Mouse (Mus musculus) R1 (cell line): ENCODE data around the gene Fbxo27.

Experiments
- DNase-seq: peaks from one replicate; pipeline ENCODE4 v3.0.0-alpha.2; 2018; ENCODE audit warnings: low read depth, low spot score

Fbxo27 gene

GRCm38 (mm10) chr7:28702601-28703143 lies 10.0 kb downstream of the Fbxo27 start:
- no peak for DNase-seq

DNA sequence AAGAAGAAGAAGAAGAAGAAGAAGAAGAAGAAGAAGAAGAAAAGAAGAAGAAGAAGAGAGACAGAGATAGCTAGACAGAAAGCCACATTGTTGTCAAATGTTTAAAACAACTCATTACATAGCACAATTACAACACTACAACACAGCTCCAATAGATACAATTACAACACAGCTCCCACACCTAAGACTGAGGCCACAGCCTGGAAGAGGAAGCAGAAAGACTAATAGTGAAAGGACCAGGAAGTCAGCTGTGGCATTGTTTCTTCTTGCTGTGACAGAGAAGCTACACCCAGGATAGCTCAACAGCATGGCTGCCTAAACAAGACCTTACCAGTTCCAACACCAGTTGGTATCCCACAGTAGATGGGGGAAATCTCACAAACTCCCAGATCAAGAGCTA lies 16.8 kb downstream of the Fbxo27 start:
- DNase-seq = no peak

DNA sequence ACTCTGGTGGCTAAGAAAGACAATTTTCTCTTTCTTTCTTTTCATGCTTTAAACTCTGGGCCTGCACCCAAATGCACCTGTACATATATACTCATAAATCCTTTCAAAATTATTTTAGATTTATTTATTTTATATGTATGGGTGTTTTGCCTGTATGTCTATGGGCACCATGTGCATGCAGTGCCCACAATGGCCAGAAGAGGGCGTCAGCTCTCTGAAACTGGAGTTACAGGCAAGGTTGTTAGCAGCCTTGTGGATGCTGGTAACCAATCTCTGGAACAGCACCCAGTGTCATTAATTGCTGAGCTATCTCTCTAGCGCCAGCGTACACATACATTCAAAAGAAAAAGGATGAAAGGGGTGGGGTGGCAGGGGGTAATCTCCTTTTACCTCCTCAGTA lies 18.3 kb downstream of the Fbxo27 start:
- DNase-seq = peak; percentile 75

DNA sequence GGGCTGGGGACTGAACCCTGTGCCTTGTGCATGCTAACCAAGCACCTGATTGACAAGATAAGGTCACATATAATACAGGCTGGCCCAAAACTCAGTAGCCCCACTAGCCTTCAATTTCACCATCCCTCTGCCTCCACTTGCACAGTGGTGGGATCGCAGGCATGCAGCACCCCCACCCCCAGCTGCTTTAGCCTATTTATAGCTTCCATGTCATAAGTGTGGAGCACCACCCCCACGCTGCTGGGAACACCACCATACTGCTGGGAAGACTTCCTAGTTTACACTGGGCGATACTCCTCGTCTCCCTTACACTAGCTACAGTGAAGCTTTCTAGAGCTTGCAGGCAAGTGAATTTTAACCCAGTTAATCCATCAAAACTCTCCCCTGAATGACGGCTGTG lies 22.0 kb downstream of the Fbxo27 start:
- no peak for DNase-seq

- DNase-seq = peak; percentile 49
Measured at GRCm38 (mm10) chr7:28715598-28715997, 22.9 kb downstream of the Fbxo27 start.

GRCm38 (mm10) chr7:28716590-28717281 lies 24.1 kb downstream of the Fbxo27 start, which contains the start of gene Fbxo17:
Fbxo17 (plus strand) TSS chr7:28716804.
- peak; percentile 70 for DNase-seq

GRCm38 (mm10) chr7:28717726-28718125 lies 25.1 kb downstream of the Fbxo27 start:
- DNase-seq = no peak

- peak; percentile 85 for DNase-seq
Measured at GRCm38 (mm10) chr7:28719159-28719558, 26.5 kb downstream of the Fbxo27 start.

- DNase-seq = peak; percentile 69
Measured at GRCm38 (mm10) chr7:28719650-28720049, 27.0 kb downstream of the Fbxo27 start.

DNA sequence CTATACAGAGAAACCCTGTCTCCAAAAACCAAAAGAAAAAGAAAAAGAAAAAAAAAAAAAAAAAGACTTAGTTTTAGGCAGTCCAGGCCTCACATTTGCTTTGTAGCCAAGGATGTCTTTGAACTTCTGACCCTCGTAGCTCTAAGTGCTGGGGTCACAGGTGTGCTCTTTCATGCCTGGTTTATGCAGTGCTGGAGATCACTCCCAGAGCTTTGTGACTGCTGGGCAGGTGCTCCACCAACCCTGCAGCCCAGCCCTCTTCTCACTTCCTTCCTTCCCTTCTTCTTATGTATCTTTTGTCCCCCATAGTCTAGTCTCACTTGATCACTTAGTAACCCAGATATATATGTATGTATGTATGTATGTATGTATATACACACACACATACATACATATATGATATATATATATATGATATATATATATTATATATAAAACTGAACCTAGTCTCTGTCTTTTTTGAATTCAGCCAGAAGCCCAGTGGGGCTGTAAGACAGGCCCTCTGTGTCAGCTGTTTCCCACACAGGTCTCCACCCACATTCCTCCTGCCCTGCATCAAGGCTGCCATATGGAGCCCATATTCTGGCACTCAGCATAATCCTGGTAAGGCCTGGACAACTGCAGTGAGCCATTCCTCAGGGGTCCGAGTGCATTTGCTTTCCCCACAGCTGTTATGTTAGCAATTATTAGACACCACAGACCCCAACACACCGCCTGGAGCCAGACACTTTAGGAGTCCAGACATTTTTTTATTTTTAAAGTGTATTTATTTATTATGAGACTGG lies 28.3 kb downstream of the Fbxo27 start:
- DNase-seq = no peak

GRCm38 (mm10) chr7:28722079-28722478 lies 29.4 kb downstream of the Fbxo27 start:
- DNase-seq = peak; percentile 66

GRCm38 (mm10) chr7:28724613-28725012 lies 32.0 kb downstream of the Fbxo27 start:
- peak; percentile 72 for DNase-seq

GRCm38 (mm10) chr7:28726600-28726999 lies 34.0 kb downstream of the Fbxo27 start:
- peak; percentile 82 for DNase-seq

- DNase-seq = no peak
Measured at GRCm38 (mm10) chr7:28727649-28728340, 35.1 kb downstream of the Fbxo27 start.

DNA sequence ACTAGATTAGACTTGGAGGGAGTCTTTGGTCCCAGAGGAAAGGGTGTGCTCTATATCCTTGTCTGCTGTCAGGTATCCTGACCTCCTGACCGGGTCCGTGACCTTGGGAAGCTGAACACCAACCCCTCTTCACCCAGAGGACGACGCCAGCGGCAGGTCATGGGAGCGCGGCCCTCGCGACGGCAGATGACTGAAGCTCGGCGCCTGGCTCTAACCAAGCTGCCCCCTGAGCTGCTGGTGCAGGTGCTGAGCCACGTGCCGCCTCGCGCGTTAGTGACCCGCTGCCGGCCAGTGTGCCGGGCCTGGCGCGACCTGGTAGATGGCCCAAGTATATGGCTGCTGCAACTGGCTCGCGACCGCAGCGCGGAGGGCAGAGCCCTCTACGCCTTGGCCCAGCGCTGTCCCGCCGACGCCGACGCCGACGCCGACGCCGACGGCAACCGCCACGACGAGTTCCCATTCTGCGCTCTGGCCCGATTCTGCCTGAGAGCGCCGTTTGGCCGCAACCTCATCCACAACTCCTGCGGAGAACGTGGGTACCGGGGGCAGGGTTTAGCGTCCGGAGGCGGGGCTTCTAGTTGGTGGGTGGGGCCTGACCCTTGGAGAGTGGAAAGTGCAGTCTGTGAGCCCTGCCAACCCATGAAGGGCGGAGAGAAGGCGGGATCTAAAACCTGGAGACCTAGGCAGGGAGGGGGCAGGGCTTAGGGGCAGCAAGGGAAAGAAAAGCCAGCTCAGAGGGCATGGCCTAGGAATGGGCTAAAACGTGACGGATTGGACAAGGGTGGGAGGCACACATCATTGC lies 39.9 kb downstream of the Fbxo27 start:
- DNase-seq = peak; percentile 98

- peak; percentile 68 for DNase-seq
Measured at GRCm38 (mm10) chr7:28733211-28733610, 40.6 kb downstream of the Fbxo27 start.

- peak; percentile 96 for DNase-seq
Measured at GRCm38 (mm10) chr7:28735701-28736100, 43.1 kb downstream of the Fbxo27 start.

- peak; percentile 46 for DNase-seq
Measured at GRCm38 (mm10) chr7:28739829-28740228, 47.2 kb downstream of the Fbxo27 start.

DNA sequence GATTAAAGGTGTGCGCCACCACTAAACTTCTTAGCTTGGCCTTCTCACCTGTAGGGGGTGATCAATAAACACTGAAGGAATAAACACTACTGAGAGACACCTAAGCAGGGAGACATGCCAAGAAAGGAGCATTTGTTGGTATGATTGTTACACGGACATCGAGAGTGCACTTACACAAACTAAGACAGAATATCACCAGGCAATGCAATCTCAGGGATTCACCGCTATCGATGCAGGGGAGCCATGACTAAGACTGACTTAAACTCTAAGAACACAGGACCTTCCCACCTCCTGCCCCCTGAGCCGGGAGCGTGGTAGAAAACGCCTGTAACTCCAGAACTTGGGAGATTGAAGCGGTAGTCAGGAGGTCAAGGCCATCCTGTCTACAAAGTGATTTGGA lies 48.3 kb downstream of the Fbxo27 start:
- DNase-seq = peak; percentile 41

- no peak for DNase-seq
Measured at GRCm38 (mm10) chr7:28741368-28741708, 48.7 kb downstream of the Fbxo27 start.

DNA sequence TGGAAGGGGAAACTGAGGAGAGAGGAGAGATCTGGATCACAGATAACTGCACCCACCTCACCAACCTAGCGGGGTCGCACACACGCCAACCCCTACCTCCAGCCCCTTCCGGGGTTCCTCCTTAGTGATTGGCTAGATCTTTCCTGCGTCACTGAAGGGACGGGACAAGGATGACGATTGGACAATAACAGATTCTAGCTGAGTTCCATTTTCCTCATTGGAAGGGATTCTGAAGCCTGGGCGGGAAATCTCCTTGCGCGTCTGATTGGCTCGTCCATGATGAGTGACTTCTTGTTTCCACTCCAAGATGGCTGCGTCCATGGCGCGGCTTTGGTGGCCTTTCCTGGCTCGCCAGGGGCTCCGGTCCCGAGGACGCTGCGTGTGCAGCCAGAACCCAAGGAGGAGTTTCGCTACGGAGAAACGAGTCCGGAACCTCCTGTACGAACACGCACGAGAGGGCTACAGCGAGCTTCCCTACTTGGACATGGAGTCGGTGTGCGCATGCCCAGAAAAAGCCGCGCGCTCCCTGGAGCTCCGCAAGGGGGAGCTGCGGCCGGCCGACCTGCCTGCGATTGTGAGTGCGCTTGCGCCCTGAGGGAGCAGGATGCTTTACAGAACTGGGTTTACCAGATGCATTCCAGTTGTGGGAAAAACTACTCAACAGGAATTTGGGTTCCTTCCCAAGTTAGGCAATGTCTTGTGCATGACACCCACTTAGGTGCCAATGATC lies 49.2 kb downstream of the Fbxo27 start, which contains the start of the genes Mrps12 and Sars2:
Gene Mrps12, minus strand, starts transcription at position 112 of the 730 bp plus-strand sequence.
Gene Sars2, plus strand, starts transcription at position 284 of the 730 bp plus-strand sequence.
- peak; percentile 100 for DNase-seq
